Mouse (Mus musculus): ENCODE data around the gene Cnr2. TPM values are rescaled to one million over a fixed set of nuclear protein-coding genes. Genes with fewer than 3 reads are reported as not detected.

The Cnr2 gene
- polyA plus RNA-seq, 1 experiment from 2014 or later, result 0.71 TPM

DNA sequence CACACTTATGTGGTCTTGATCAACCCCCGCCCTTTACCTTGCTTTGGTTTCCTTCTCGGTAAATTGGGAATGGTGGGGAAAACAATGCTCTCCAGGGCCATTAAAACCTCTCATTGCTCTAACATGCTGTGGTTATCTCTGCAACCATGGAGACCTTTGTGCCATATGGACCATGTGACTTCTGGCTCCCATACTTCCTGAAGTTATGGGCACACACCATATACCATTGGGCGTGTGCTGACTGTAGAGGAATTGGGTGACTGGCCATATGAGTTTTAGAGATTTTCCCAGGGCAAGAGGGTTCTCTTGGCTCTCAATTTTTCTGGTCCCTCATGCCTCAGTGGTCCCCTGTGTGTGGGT is 24.1 kb downstream of the Cnr2 start:
- Histone ChIP-seq H3K36me3 (ENCODE audit: insufficient read depth) (no peaks in the 10 kb centered on the region), H3K9ac (no peak overlapping the region), H3K4me2 (no peak overlapping the region), H3K27me3 (ENCODE audit: insufficient read depth, low read length) (no peaks in the 10 kb centered on the region), H3K27ac (ENCODE audit: low read depth) (no peak overlapping the region), H3K4me3 (ENCODE audit: low read depth, low read length) (no peak overlapping the region), H3K9me3 (ENCODE audit: low read depth, low read length) (no peaks in the 10 kb centered on the region), H3K4me1 (ENCODE audit: insufficient read depth) (no peaks in the 10 kb centered on the region)
- DNase-seq (no peak), ATAC-seq (ENCODE audit: insufficient read depth) (no peak)
- 90% methylated on average over 3 of the region's 3 CpGs for whole genome bisulfite sequencing
- TF ChIP-seq CTCF (IDR thresholded peaks at IDR 0.05; ENCODE audit: low read depth), result no peak

DNA sequence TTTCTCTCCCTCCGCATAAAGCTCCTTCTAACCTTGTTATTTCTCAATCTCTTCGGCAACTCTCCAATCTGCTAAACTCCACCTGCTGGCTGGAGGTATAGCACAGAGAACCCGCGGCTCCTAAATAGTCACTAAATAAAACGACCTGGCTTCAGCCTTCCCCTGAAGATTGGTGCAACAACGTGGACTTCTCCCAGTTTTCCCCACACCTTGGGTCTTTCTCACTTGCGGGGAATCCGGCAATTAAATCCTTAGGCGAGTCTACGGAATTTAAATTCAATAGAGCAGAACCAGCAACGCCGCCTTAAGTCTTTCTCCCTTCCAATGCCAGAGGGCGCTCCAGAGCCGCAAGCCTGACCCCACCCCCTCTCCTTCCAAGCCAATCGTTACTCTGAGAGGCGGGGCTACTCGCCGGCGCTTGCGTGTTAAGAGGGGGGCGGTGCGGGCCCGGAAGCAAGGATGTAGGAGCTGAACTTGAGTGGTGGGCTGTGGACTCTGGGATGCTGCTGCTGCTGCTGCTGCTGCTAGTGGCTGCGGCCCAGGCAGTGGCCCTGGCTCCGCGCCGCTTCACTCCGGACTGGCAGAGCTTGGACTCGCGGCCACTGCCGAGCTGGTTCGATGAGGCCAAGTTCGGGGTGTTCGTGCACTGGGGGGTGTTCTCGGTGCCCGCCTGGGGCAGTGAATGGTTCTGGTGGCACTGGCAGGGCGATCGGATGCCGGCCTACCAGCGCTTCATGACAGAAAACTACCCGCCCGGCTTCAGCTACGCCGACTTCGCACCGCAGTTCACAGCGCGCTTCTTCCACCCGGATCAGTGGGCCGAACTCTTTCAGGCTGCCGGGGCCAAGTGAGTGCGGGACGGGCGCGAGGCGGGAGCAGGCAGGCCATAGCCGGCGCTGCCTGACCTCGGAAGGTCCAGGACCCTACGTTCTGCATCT is 25.4 kb downstream of the Cnr2 start, which contains the start of gene Fuca1:
TSS of gene Fuca1 (plus strand) at position 432 of the 938 bp plus-strand sequence.
- ATAC-seq (ENCODE audit: insufficient read depth), result peak; percentile 96
- Histone ChIP-seq H3K27me3 (ENCODE audit: insufficient read depth, low read length) (no peaks in the 10 kb centered on the region), H3K4me3 (ENCODE audit: low read depth, low read length) (peak within 1 kb of the TSS; percentile 79), H3K36me3 (ENCODE audit: insufficient read depth) (peaks cover 5% of the 10 kb centered on the region; the same call in 1 of the 2 replicates), H3K9ac (peak within 1 kb of the TSS; percentile 73), H3K27ac (ENCODE audit: low read depth) (peak within 1 kb of the TSS; percentile 71), H3K4me1 (ENCODE audit: insufficient read depth) (no peaks in the 10 kb centered on the region), H3K9me3 (ENCODE audit: low read depth, low read length) (no peaks in the 10 kb centered on the region), H3K4me2 (peak within 1 kb of the TSS; percentile 98)
- peak; percentile 98 for DNase-seq
- 2% methylated on average over 60 of the region's 60 CpGs for WGBS
- peak; percentile 77 for TF ChIP-seq CTCF (IDR thresholded peaks at IDR 0.05; ENCODE audit: low read depth)

DNA sequence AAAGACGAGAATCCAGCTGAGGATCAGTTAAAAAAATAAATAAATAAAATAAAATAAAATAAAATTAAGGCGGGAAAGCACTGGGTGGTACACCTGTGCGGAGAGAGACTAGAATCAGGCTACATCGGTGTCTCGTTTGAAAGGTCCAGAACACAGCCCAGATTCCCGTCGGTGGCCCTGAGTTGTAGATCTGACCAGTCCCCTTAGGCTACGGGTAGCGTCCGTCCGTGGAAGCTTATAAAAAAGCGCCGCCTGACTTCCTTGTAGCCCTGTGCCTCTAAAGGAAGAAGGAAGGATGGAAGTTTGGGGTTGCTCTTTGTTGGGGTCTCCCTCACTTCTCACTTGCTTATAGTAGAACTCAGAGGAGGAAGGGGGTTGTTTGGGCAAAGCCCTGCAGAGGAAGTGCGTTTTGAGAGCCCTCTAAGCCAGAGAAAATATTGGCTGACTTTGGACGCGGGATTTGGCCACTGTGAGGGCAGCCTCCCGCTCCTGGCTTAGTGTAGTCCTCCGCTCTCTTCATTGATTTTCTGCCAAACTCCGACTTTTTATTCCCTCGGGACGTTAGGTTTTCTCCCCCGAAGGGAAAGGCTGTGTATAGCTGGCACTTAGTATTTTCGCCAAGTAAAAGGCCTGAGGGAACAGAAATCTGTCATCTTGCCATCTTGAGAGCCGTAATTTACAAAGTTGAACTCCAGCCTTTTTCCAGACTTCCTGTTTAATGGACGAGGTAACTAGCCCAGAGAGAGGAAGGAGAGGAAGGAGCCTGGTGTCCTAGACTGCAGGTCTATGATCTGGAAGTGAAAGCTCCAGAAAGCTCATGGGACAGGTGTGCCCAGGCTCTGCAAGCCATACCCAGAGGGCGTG is 26.3 kb downstream of the Cnr2 start:
- Histone ChIP-seq H3K4me1 (ENCODE audit: insufficient read depth) (no peaks in the 10 kb centered on the region), H3K27ac (ENCODE audit: low read depth) (peak overlapping the region; percentile 34; the same call in 1 of the 2 replicates), H3K4me3 (ENCODE audit: low read depth, low read length) (peak overlapping the region; percentile 79), H3K4me2 (peak overlapping the region; percentile 98), H3K9me3 (ENCODE audit: low read depth, low read length) (no peaks in the 10 kb centered on the region), H3K27me3 (ENCODE audit: insufficient read depth, low read length) (no peaks in the 10 kb centered on the region), H3K9ac (peak overlapping the region; percentile 73), H3K36me3 (ENCODE audit: insufficient read depth) (peaks cover 14% of the 10 kb centered on the region)
- DNase-seq (peak; percentile 44), ATAC-seq (ENCODE audit: insufficient read depth) (no peak)
- no peak for TF ChIP-seq CTCF (IDR thresholded peaks at IDR 0.05; ENCODE audit: low read depth)
- 4% methylated on average over 26 of the region's 26 CpGs for WGBS

DNA sequence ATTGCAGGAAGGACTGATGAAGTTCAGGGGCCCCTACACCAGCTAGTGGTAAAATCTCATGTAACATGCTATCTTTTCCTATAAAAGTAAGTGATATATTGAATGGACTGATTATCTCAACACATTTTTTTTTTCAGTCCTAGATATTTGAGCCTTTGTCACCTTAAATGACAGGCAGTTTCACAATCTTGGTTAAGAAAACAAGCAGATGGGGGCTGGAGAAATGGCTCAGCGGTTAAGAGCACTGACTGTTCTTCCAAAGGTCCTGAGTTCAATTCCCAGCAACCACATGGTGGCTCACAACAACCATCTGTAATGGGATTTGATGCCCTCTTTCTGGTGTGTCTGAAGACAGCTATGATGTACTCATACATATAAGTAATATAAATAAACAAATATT is 27.0 kb downstream of the Cnr2 start:
- whole genome bisulfite sequencing, result 58% methylated on average over 1 of the region's 1 CpGs
- H3K36me3 ChIP-seq (ENCODE audit: insufficient read depth), result peaks cover 15% of the 10 kb centered on the region
- peak overlapping the region; percentile 98 for H3K4me2 ChIP-seq
- no peak for TF ChIP-seq CTCF (IDR thresholded peaks at IDR 0.05; ENCODE audit: low read depth)
- DNase-seq (no peak), ATAC-seq (ENCODE audit: insufficient read depth) (no peak)
- peak overlapping the region; percentile 79 for H3K4me3 ChIP-seq (ENCODE audit: low read depth, low read length)
- H3K9ac ChIP-seq, result 0 out of 2 replicates have a peak overlapping the region, but pooled peaks have one; percentile 73
- no peaks in the 10 kb centered on the region for H3K4me1 ChIP-seq (ENCODE audit: insufficient read depth)
- no peak overlapping the region for H3K27ac ChIP-seq (ENCODE audit: low read depth)
- H3K27me3 ChIP-seq (ENCODE audit: insufficient read depth, low read length), result no peaks in the 10 kb centered on the region
- H3K9me3 ChIP-seq (ENCODE audit: low read depth, low read length), result no peaks in the 10 kb centered on the region

DNA sequence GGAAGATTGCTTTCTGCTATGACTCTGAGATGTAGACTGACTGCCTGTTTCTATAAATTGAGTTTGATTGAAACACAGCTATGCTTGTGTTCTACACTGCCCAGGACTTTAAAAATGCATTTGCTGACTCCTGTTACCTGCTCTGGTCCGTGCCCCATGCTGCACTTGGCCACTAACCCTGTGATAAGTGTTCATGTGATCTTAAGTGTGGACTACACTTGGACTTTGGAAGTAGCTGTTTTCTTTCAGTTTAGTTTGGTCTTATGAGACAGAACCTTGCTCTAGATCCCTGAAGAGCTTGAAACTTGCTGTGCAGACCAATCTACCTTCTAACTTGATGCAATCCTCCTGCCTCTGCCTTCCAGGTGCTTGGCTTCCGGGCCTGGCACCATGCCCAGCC is 29.2 kb downstream of the Cnr2 start:
- WGBS, result 89% methylated on average over 2 of the region's 2 CpGs
- no peak for ATAC-seq (ENCODE audit: insufficient read depth)
- Histone ChIP-seq H3K4me2 (no peak overlapping the region), H3K9me3 (ENCODE audit: low read depth, low read length) (no peaks in the 10 kb centered on the region), H3K9ac (no peak overlapping the region), H3K27ac (ENCODE audit: low read depth) (no peak overlapping the region), H3K4me3 (ENCODE audit: low read depth, low read length) (no peak overlapping the region), H3K27me3 (ENCODE audit: insufficient read depth, low read length) (no peaks in the 10 kb centered on the region), H3K4me1 (ENCODE audit: insufficient read depth) (no peaks in the 10 kb centered on the region), H3K36me3 (ENCODE audit: insufficient read depth) (peaks cover 15% of the 10 kb centered on the region)
- TF ChIP-seq CTCF (IDR thresholded peaks at IDR 0.05; ENCODE audit: low read depth), result no peak
- DNase-seq, result no peak

DNA sequence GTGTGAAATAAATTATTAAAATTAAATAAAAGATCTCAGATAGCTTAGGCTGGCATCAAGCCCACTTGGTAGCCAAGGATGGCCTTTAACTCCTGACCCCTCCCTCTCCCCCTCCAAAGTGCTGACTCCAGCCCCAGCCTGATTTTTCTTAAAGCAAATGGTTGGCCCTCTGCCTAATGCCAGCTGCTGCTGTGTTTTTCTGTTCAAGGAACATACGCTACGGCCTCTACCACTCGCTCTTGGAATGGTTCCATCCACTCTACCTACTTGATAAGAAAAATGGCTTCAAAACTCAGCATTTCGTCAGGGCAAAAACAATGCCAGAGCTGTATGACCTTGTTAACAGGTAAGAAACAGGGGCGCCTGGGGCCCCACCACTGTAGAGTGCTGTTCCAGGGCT is 30.1 kb downstream of the Cnr2 start:
- no peak overlapping the region for H3K27ac ChIP-seq (ENCODE audit: low read depth)
- peaks cover 15% of the 10 kb centered on the region for H3K36me3 ChIP-seq (ENCODE audit: insufficient read depth)
- no peaks in the 10 kb centered on the region for H3K4me1 ChIP-seq (ENCODE audit: insufficient read depth)
- ATAC-seq (ENCODE audit: insufficient read depth) (no peak), DNase-seq (no peak)
- no peak overlapping the region for H3K9ac ChIP-seq
- no peak overlapping the region for H3K4me2 ChIP-seq
- H3K4me3 ChIP-seq (ENCODE audit: low read depth, low read length), result no peak overlapping the region
- WGBS, result 73% methylated on average over 5 of the region's 5 CpGs
- no peak for TF ChIP-seq CTCF (IDR thresholded peaks at IDR 0.05; ENCODE audit: low read depth)
- no peaks in the 10 kb centered on the region for H3K27me3 ChIP-seq (ENCODE audit: insufficient read depth, low read length)
- no peaks in the 10 kb centered on the region for H3K9me3 ChIP-seq (ENCODE audit: low read depth, low read length)
